Mouse (Mus musculus) embryonic facial prominence, embryonic 11.5 days (tissue): ENCODE measurements around the gene Araf. TPM values are rescaled to one million over a fixed set of nuclear protein-coding genes. Genes with fewer than 3 reads are reported as not detected.

Experiments
- ATAC-seq: fragments of 200-750 bp; cut with Nextera tagmentation; replicated peaks from 2 replicates; pipeline ENCODE4 v1.8.0; 2017; ENCODE audit warnings: low read depth; ENCODE audit not compliant: insufficient number of reproducible peaks, low FRiP score, low TSS enrichment
- DNase-seq: peaks from one replicate; pipeline ENCODE4 v3.0.0-alpha.2; 2015; ENCODE audit warnings: low spot score
- H3K27ac ChIP-seq: fragments of 300-500 bp; sonication (generic); replicated peaks from 2 replicates; pipeline ENCODE4 v1.5.1; 2014; ENCODE audit warnings: mild to moderate bottlenecking, low read depth, low read length, control low read depth
- H3K27me3 ChIP-seq: fragments of 300-500 bp; sonication (generic); 2 replicates; pipeline ENCODE4 v1.6.1; 2014; ENCODE audit warnings: mild to moderate bottlenecking, low read length, moderate library complexity, mixed read lengths; ENCODE audit not compliant: control insufficient read depth, insufficient read depth
- H3K36me3 ChIP-seq: fragments of 300-500 bp; sonication (generic); replicated peaks from 2 replicates; pipeline ENCODE4 v1.6.1; 2014; ENCODE audit warnings: low read depth, mild to moderate bottlenecking, low read length, moderate library complexity, mixed read lengths; ENCODE audit not compliant: control insufficient read depth, insufficient read depth
- H3K4me1 ChIP-seq: fragments of 300-500 bp; sonication (generic); 2 replicates; pipeline ENCODE4 v1.6.1; 2014; ENCODE audit warnings: low read length, mixed read lengths; ENCODE audit not compliant: control insufficient read depth, insufficient read depth
- H3K4me2 ChIP-seq: fragments of 300-500 bp; sonication (generic); 2 replicates; pipeline ENCODE4 v1.6.1; 2014; ENCODE audit warnings: low read depth, mild to moderate bottlenecking, control low read depth, low read length, moderate library complexity
- H3K4me3 ChIP-seq: fragments of 300-500 bp; sonication (generic); 2 replicates; pipeline ENCODE4 v1.5.1; 2014; ENCODE audit warnings: low read depth, low read length, control low read depth
- H3K9ac ChIP-seq: fragments of 300-500 bp; sonication (generic); replicated peaks from 2 replicates; pipeline ENCODE4 v1.6.1; 2014; ENCODE audit warnings: mild to moderate bottlenecking, control low read depth, low read length
- H3K9me3 ChIP-seq: fragments of 300-500 bp; sonication (generic); replicated peaks from 2 replicates; pipeline ENCODE4 v1.6.1; 2016; ENCODE audit warnings: mild to moderate bottlenecking, low read length, inconsistent platforms, mixed read lengths; ENCODE audit not compliant: control insufficient read depth
- WGBS: fragments of 180-500 bp; shearing (Covaris S2); extraction: QIAGEN DNeasy Blood & Tissue Kit; methylation state at CpG from one replicate; pipeline ENCODE4 v1.1.7; 2014; 5-methylcytosine and 5-hydroxymethylcytosine counted together
- polyA plus RNA-seq: library from polyadenylated mRNA; unstranded; fragments of >200 nt; fragmentation: Nextera tagmentation; extraction: Ambion mirVana; gene quantifications from 2 replicates; pipeline ENCODE4 v1.2.1, GENCODE M21; 2014

Araf gene
- polyA plus RNA-seq, 1 experiment from 2014 or later: 68.0 TPM

- ATAC-seq: no peak
- no peaks in the 10 kb centered on the region for H3K4me1 ChIP-seq
- H3K9ac ChIP-seq: no peak overlapping the region
- no peak overlapping the region for H3K27ac ChIP-seq
- 42% methylated on average over 5 of the region's 5 CpGs for WGBS
- H3K4me2 ChIP-seq: no peak overlapping the region
- no peak for DNase-seq
- no peak overlapping the region for H3K4me3 ChIP-seq
- no peaks in the 10 kb centered on the region for H3K9me3 ChIP-seq
- H3K27me3 ChIP-seq: no peaks in the 10 kb centered on the region
- H3K36me3 ChIP-seq: no peaks in the 10 kb centered on the region
These were observed 64.0 kb downstream of the Araf start for GRCm38 (mm10) chrX:20861453-20862104.

DNA sequence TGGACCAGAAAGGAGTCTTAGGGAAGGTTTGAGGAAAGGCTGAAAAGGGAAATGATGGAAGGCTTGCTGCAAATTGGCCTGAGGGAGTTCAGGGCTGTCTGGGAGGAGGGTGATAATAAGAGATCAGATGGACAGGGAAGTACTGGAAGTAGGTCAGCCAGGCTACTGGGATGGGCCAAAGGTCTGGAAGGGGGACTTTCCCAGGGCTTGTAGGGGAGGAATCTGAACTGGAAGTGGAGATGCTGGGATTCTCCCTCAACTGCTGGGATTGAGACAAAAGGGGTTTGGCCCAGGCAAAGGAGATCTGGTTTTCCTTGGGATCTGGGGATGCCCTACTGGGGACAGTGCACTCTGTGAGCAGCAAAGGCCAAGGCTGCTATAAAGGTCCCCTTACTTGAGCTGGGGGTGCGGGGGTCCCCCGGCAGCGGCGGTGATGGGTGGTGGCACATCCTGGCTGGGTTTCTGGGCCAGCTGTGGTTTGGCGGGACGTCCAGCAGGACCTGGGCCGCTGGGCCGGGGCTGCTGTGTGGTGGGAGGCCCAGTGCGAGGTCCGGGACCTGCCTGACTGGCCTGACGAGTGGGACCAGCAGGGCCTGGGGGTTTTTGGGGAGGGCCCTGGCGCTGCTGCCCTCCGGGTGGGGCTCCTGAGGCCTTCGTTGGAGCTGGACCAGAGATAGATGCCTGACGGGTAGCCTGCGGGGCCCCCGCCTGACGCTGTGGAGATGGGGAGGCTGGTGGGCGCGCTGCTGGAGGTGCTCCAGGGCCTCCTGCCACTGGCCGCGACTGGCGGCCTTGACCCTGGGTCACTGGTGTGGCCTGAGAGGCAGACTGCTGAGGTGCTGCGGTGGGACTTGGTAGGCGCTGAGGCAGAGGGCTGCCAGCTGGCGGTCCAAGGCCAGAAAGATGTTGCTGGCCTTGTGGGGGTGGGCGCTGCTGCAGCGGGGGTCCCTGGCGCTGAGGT, 64.8 kb downstream of the Araf start:
- Histone ChIP-seq H3K9me3 (no peaks in the 10 kb centered on the region), H3K4me1 (no peaks in the 10 kb centered on the region), H3K9ac (no peak overlapping the region; the same call in 1 of the 2 replicates), H3K36me3 (no peaks in the 10 kb centered on the region), H3K4me3 (no peak overlapping the region), H3K27ac (no peak overlapping the region), H3K27me3 (no peaks in the 10 kb centered on the region), H3K4me2 (no peak overlapping the region)
- no peak for DNase-seq
- ATAC-seq: 0 out of 2 replicates have a peak, but pooled peaks have one; percentile 29
- 32% methylated on average over 18 of the region's 29 CpGs for WGBS

DNA sequence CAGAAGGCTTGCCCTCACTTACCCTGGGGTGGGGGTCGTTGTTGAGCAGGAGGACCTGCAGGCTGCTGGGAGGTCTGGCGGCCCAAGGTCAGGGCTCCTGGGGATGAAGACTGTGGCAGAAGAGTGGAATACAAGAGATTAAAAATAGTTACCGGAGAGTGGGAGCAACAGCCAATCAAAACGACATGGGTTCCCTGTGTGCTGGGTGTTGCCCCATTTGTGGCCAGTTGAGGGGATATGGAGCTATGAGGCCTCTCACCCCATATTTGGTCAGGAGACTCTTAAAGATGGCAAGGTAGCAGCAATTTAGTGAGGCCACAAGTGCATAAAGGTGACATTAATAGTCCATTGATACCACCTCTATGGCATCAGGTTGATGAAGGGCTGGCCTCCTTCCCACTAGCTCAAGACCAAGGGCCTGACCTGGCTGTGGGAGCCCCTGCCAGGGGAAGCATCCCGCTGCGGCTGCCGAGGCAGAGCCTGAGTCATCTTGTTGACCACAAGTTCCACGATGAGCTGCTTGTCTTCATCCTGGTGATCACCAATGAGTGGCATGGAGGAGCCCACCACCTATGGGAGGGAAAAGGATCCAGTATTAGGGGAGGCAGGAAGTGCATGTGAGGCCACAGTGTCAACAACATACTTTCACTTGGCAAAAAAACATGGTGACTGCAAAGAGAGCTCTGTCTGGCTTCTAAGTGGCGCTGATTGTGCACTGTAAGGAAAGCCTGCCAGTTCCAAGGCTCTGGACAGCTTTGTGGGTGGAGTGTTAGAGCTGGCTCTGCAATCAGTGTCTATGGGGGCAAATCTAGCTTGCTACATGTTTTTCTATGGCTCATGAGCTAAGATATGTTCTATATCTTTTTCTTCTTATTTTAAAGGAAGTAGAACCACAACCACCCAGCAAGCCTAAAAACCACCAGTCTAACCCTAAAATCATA, 65.8 kb downstream of the Araf start:
- Histone ChIP-seq H3K9ac (no peak overlapping the region; the same call in 1 of the 2 replicates), H3K4me1 (no peaks in the 10 kb centered on the region), H3K9me3 (no peaks in the 10 kb centered on the region), H3K36me3 (no peaks in the 10 kb centered on the region), H3K27ac (no peak overlapping the region), H3K4me3 (no peak overlapping the region), H3K4me2 (no peak overlapping the region), H3K27me3 (no peaks in the 10 kb centered on the region)
- no peak for DNase-seq
- ATAC-seq: no peak
- 88% methylated on average over 9 of the region's 9 CpGs for WGBS

GRCm38 (mm10) chrX:20868091-20868490, 70.5 kb downstream of the Araf start:
- Histone ChIP-seq H3K27me3 (no peaks in the 10 kb centered on the region), H3K4me3 (no peak overlapping the region), H3K4me2 (no peak overlapping the region), H3K9me3 (no peaks in the 10 kb centered on the region), H3K9ac (no peak overlapping the region), H3K36me3 (no peaks in the 10 kb centered on the region), H3K4me1 (no peaks in the 10 kb centered on the region), H3K27ac (no peak overlapping the region)
- no peak for DNase-seq
- no peak for ATAC-seq
- WGBS: 47% methylated on average over 4 of the region's 4 CpGs

DNA sequence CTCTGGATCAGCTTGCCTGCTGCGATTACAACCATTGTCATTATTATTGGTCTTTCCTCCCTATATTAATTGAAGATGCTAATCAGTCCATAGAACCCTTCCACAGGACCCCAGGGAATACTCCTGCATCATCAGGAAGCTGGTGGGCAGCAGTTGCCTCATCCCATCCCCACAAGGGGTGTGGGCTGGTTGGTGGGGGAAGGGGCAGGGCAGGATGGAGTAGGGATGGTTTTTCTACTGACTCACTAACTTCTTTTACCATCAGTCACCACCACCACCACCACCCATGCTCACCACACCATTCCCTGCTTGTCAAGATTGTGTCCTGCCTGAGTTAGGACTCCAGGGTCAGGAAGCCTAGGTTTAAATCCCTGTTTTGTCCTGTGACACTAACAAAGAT, 71.6 kb downstream of the Araf start:
- ATAC-seq (no peak), DNase-seq (no peak)
- Histone ChIP-seq H3K36me3 (no peaks in the 10 kb centered on the region), H3K27ac (no peak overlapping the region), H3K9ac (no peak overlapping the region), H3K4me2 (no peak overlapping the region), H3K27me3 (no peaks in the 10 kb centered on the region), H3K9me3 (no peaks in the 10 kb centered on the region), H3K4me1 (no peaks in the 10 kb centered on the region), H3K4me3 (no peak overlapping the region)
- 79% methylated on average over 1 of the region's 1 CpGs for whole genome bisulfite sequencing

DNA sequence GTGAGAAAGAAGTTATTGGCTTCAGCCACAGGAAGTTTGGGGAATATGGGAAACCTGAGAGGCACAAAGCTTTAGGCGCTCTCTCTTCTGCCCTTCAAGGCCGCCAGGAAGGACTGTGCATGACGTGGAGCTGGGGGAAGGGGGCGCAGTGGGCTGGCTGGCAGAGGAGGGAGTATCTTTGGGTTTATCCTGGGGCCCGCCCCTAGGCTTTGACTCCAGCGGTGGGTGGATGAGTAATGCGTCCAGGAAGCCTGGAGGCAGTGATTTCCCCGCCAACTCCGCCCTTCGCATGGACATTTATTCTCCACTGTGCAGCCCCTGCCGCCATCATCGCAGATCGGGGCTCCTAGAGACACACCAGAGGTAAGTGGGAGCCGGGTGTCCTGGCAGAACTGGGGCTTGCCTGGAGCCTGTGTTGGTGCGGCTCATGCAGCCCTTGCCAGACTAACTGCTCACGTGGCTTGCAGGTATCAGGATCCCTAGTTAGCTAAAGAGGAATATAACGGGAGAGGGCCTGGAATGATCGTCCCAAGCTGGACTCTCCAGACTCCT, 72.4 kb downstream of the Araf start, which contains the start of gene Timp1:
TSS of gene Timp1 (plus strand) at position 205 of the 552 bp plus-strand sequence.
- H3K4me3 ChIP-seq: peak within 1 kb of the TSS; percentile 24
- ATAC-seq: peak; percentile 84
- 18% methylated on average over 18 of the region's 18 CpGs for WGBS
- H3K4me2 ChIP-seq: peak within 1 kb of the TSS; percentile 33
- H3K27ac ChIP-seq: no peak within 1 kb of the TSS
- no peaks in the 10 kb centered on the region for H3K9me3 ChIP-seq
- peak; percentile 67 for DNase-seq
- no peaks in the 10 kb centered on the region for H3K36me3 ChIP-seq
- no peaks in the 10 kb centered on the region for H3K4me1 ChIP-seq
- H3K9ac ChIP-seq: peak within 1 kb of the TSS; percentile 39; the same call in 1 of the 2 replicates
- no peaks in the 10 kb centered on the region for H3K27me3 ChIP-seq

GRCm38 (mm10) chrX:20872928-20873500, 75.4 kb downstream of the Araf start:
- Histone ChIP-seq H3K9ac (no peak overlapping the region), H3K27me3 (no peaks in the 10 kb centered on the region), H3K27ac (no peak overlapping the region), H3K4me3 (no peak overlapping the region), H3K4me2 (no peak overlapping the region), H3K4me1 (no peaks in the 10 kb centered on the region), H3K9me3 (no peaks in the 10 kb centered on the region), H3K36me3 (no peaks in the 10 kb centered on the region)
- 29% methylated on average over 11 of the region's 11 CpGs for WGBS
- ATAC-seq (no peak), DNase-seq (peak; percentile 30)
